Mouse (Mus musculus) testis, adult 2 months (tissue): ENCODE results near the gene Gsdme.

ENCODE experiments used
- CTCF ChIP-seq: fragments of 200-500 bp; IDR thresholded peaks from 2 replicates; pipeline ENCODE4 v1.5.1; 2012; ENCODE audit warnings: low read depth, mild to moderate bottlenecking, inconsistent platforms, low read length, moderate library complexity; ENCODE audit not compliant: control insufficient read depth, insufficient read depth, insufficient replicate concordance
- POLR2A ChIP-seq: fragments of 200-500 bp; IDR thresholded peaks from 2 replicates; pipeline ENCODE4 v1.6.1; 2012; ENCODE audit warnings: low read depth, mild to moderate bottlenecking, inconsistent platforms, low read length, moderate library complexity; ENCODE audit not compliant: control insufficient read depth

DNA sequence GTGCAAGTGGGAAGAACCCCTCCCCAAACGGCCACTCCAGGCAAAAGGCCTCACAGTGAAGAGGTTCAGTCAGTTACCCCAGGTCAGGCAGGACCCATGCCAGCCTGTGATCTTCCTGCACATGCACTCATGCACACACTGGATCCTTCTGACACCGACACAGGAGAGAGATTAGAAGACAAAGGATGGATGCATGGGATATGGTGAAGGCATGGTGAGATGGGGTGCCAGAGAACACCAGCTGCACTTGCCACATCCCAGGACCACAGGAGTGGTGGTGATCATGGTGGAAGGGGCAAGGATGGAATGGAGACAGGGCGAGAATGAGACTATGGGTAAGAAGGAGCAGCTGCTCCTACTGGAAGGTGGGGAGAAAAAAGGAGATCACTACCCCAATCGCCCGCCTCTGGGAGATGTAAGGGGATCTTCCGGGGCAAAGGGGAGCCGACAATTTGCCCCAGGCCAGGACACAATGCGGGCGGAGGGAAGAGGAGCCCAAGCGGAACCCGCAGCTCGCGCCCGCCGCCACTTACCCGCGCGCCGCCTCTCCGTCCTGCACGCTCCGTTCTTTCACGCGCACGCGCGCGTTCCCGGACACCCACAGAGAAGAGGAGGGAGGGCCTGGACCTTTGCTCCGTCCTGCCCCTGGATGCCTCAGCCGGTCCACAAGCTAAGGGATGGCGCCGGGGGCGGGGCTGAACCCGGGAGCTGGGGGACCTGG, 2.3 kb downstream of the Gsdme start:
- TF ChIP-seq CTCF (no peak), POLR2A (0 out of 2 replicates have a peak, but pooled peaks have one; percentile 32)
